20 mouse cellular contexts compared by ENCODE assay signal in the genomic region with DNA sequence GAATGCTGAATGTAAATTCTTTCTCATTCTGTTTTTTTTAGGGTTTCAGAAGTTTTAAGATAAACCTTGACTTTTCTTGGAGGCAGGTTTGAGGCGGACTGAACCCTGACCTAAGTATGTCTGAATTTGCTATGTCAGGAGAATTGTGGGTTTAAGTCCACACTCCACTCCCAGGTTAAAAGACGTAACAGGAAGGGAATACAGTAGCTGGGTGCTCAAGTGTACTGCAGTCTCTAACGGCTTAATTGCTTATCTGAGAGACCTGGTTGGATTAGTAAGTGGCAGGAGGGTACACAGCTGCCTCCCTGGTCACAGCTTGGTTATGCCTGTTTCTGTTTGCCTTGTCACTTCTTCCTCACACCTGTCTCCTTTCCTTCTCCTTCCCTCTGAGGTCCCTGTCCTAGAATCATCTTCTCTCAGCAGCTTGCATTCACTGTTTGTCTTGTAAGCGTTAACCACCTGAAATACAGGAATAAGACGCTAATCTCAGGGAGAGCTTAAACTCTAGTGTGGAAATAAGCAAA.
DNase-seq lines count a peak whose midpoint lies in the region; TF ChIP-seq lines count a peak whose summit lies in the region.
"Had no signal": no experiment of that assay in that cellular context is flagged by ENCODE, and none has a peak within 500 bp of the region (broad histone marks: within the 10 kb centered on the region; RNA-seq: fewer than 3 reads in every experiment).

No protein-coding gene starts in this region.

- peak; percentile 44 for DNase-seq in kidney, adult 18-20 months
- no peak for DNase-seq in kidney, postnatal 4 days
- peak; percentile 28 for DNase-seq in lung, postnatal 36 days
- no peak for DNase-seq in lung, postnatal 25 days (ENCODE audit: low spot score)
- DNase-seq in adrenal gland, postnatal 10 days, result no peak
- DNase-seq in layer of hippocampus, postnatal 25 days (ENCODE audit: extremely low spot score in 1 of 2, low spot score in 1 of 2), result no peak
- no peak for DNase-seq in adrenal gland, postnatal 25 days
- DNase-seq: adrenal gland, adult 8-10 months; cerebellum, adult 11-12 months; cerebellum, postnatal 25 days; forebrain, postnatal 0 days; lung, embryonic 14.5 days; right cerebral cortex, postnatal 25 days; thymus, postnatal 25 days had no signal

- H3K4me3 ChIP-seq in small intestine, adult 2 months (ENCODE audit: low read depth, low read length), result no peak overlapping the region
- H3K4me3 ChIP-seq: forebrain, embryonic 10.5 days; hindbrain, embryonic 10.5 days; layer of hippocampus, adult 2 months; limb, embryonic 15.5 days had no signal

- no peaks in the 10 kb centered on the region; the same call in 1 of the 2 replicates for H3K36me3 ChIP-seq in small intestine, adult 2 months (ENCODE audit: control insufficient read depth, insufficient read depth, low read length)
- H3K36me3 ChIP-seq: forebrain, embryonic 10.5 days; hindbrain, embryonic 10.5 days; limb, embryonic 15.5 days had no signal

- peaks cover 15% of the 10 kb centered on the region; the same call in 1 of the 2 replicates for H3K4me1 ChIP-seq in small intestine, adult 2 months (ENCODE audit: control insufficient read depth, insufficient read depth, insufficient read length, low read length)
- H3K4me1 ChIP-seq: hindbrain, embryonic 10.5 days; limb, embryonic 15.5 days had no signal

- TF ChIP-seq CTCF in small intestine, adult 2 months (IDR thresholded peaks at IDR 0.05; ENCODE audit: extremely low read depth, insufficient read length, insufficient replicate concordance, low read depth, low read length), result no peak

- H3K27me3 ChIP-seq in small intestine, adult 2 months (ENCODE audit: control insufficient read depth, insufficient read depth, low read length), result no peaks in the 10 kb centered on the region
- H3K27me3 ChIP-seq: limb, embryonic 15.5 days; Patski had no signal

- peak overlapping the region; percentile 94 for H3K27ac ChIP-seq in small intestine, adult 2 months (ENCODE audit: insufficient read depth, low read depth, low read length)
- H3K27ac ChIP-seq: forebrain, embryonic 10.5 days; hindbrain, embryonic 10.5 days; layer of hippocampus, adult 2 months; limb, embryonic 15.5 days had no signal

- 23% methylated on average over 5 of the region's 5 CpGs for WGBS in small intestine, adult 2 months

- TF ChIP-seq POLR2A in small intestine, adult 2 months (IDR thresholded peaks at IDR 0.05; ENCODE audit: low read depth, low read length), result no peak

Comparison
In these comparisons a context has a peak if more than half of its experiments do, and no peak if none do; other contexts are left out.
1. DNase-seq: peak in kidney, adult 18-20 months (single experiment) and lung, postnatal 36 days (single experiment); none in kidney, postnatal 4 days (0 of 2), lung, postnatal 25 days (single experiment), adrenal gland, postnatal 10 days (single experiment), layer of hippocampus, postnatal 25 days (0 of 2) and adrenal gland, postnatal 25 days (single experiment).